Mouse (Mus musculus) heart, postnatal 0 days (tissue): ENCODE results near the gene Serpina3b. TPM values are rescaled to one million over a fixed set of nuclear protein-coding genes. Genes with fewer than 3 reads are reported as not detected.
A peak's percentile ranks its signal among the peaks of the same experiment; 100 is the strongest.

ENCODE experiments used
- ATAC-seq: fragments of 200-750 bp; cut with Nextera tagmentation; 2 replicates; pipeline ENCODE4 v1.8.0; 2017; ENCODE audit warnings: low read depth, moderate number of reproducible peaks, moderate library complexity; ENCODE audit not compliant: insufficient read depth
- DNase-seq: peaks from one replicate; pipeline ENCODE4 v3.0.0-alpha.2; 2016; ENCODE audit warnings: low spot score
- H3K27ac ChIP-seq: fragments of 300-500 bp; sonication (generic); 2 replicates; pipeline ENCODE4 v1.5.1; 2014; ENCODE audit warnings: low read depth, mild to moderate bottlenecking
- H3K27me3 ChIP-seq: fragments of 300-500 bp; sonication (generic); 2 replicates; pipeline ENCODE4 v1.6.1; 2014; ENCODE audit warnings: low read length, mixed read lengths; ENCODE audit not compliant: control insufficient read depth, insufficient read depth
- H3K36me3 ChIP-seq: fragments of 300-500 bp; sonication (generic); replicated peaks from 2 replicates; pipeline ENCODE4 v1.6.1; 2014; ENCODE audit warnings: low read length, mixed read lengths; ENCODE audit not compliant: control insufficient read depth, insufficient read depth
- H3K4me1 ChIP-seq: fragments of 300-500 bp; sonication (generic); 2 replicates; pipeline ENCODE4 v1.6.1; 2014; ENCODE audit warnings: antibody characterized with exemption; ENCODE audit not compliant: control insufficient read depth, insufficient read depth
- H3K4me2 ChIP-seq: fragments of 300-500 bp; sonication (generic); 2 replicates; pipeline ENCODE4 v1.6.1; 2014; ENCODE audit warnings: low read depth, mild to moderate bottlenecking, low read length, moderate library complexity
- H3K4me3 ChIP-seq: fragments of 300-500 bp; sonication (generic); 2 replicates; pipeline ENCODE4 v1.5.1; 2014; ENCODE audit warnings: low read depth, low read length
- H3K9ac ChIP-seq: fragments of 300-500 bp; sonication (generic); replicated peaks from 2 replicates; pipeline ENCODE4 v1.6.1; 2014; ENCODE audit warnings: low read depth, low read length, mixed read lengths
- H3K9me3 ChIP-seq: fragments of 300-500 bp; sonication (generic); replicated peaks from 2 replicates; pipeline ENCODE4 v1.6.1; 2016; ENCODE audit warnings: low read length; ENCODE audit not compliant: control insufficient read depth
- CTCF ChIP-seq: IDR thresholded peaks from 2 replicates; pipeline ENCODE4 v1.5.1; 2016; ENCODE audit warnings: antibody characterized with exemption, control low read depth, low read depth
- EP300 ChIP-seq: IDR thresholded peaks from 2 replicates; pipeline ENCODE4 v1.6.1; 2016; ENCODE audit warnings: antibody characterized with exemption, low read depth
- WGBS: fragments of 180-500 bp; shearing (Covaris S2); extraction: QIAGEN DNeasy Blood & Tissue Kit; methylation state at CpG from one replicate; pipeline ENCODE4 v1.1.7; 2014; 5-methylcytosine and 5-hydroxymethylcytosine counted together
- polyA plus RNA-seq: library from polyadenylated mRNA; unstranded; fragments of >200 nt; fragmentation: Nextera tagmentation; extraction: Ambion mirVana; gene quantifications from 2 replicates; pipeline ENCODE4 v1.2.1, GENCODE M21; 2015
- total RNA-seq: library from RNA; depleted of rRNA; stranded (reverse); fragments of >200 nt; gene quantifications from 2 replicates; pipeline ENCODE4 v1.2.3, GENCODE M21; 2014; ENCODE audit warnings: low replicate concordance; rRNA removed

Serpina3b gene
- total and polyA plus RNA-seq, 2 experiments from 2014 or later: not detected

GRCm38 (mm10) chr12:104175636-104176035, 47.8 kb downstream of the Serpina3b start:
- Histone ChIP-seq H3K27me3 (no peaks in the 10 kb centered on the region), H3K27ac (no peak overlapping the region), H3K9ac (no peak overlapping the region), H3K4me1 (peaks cover 12% of the 10 kb centered on the region), H3K36me3 (no peaks in the 10 kb centered on the region), H3K4me3 (no peak overlapping the region), H3K4me2 (no peak overlapping the region), H3K9me3 (no peaks in the 10 kb centered on the region)
- TF ChIP-seq EP300 (no peak), CTCF (no peak)
- DNase-seq (no peak), ATAC-seq (no peak)
- 78% methylated on average over 3 of the region's 3 CpGs for WGBS

DNA sequence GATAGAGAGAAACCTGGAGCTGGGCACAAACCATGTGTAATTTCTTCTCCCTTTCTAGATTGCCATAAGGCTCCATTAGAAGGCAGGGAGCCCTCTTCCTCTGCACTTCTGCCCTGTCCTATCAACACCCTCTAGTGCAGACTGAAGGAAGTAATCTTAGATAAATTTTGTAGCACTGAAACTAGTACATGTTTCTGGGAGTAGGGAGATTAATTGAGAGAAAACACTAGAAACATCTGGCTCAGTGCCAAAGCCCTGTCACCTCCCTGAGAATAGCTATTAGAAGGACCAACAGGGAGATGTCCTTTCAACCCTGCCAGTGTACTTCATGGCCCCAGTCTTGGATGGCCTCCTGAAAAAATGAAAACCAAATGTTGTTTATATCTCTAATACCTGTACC, 50.8 kb downstream of the Serpina3b start:
- Histone ChIP-seq H3K9me3 (no peaks in the 10 kb centered on the region), H3K36me3 (no peaks in the 10 kb centered on the region), H3K27me3 (peaks cover 14% of the 10 kb centered on the region; the same call in 1 of the 2 replicates), H3K9ac (no peak overlapping the region), H3K4me1 (peaks cover 12% of the 10 kb centered on the region), H3K4me3 (no peak overlapping the region), H3K27ac (no peak overlapping the region), H3K4me2 (no peak overlapping the region)
- ATAC-seq (peak; percentile 82), DNase-seq (peak; percentile 70)
- no peak for TF ChIP-seq EP300
- TF ChIP-seq CTCF: no peak

- no peak for DNase-seq
- no peaks in the 10 kb centered on the region for H3K9me3 ChIP-seq
- WGBS: 50% methylated on average over 2 of the region's 2 CpGs
Measured at GRCm38 (mm10) chr12:104178987-104179386, 51.2 kb downstream of the Serpina3b start.

GRCm38 (mm10) chr12:104185046-104185445, 57.2 kb downstream of the Serpina3b start:
- TF ChIP-seq EP300 (no peak), CTCF (no peak)

More at GRCm38 (mm10) chr12:104178987-104179386, 51.2 kb downstream of the Serpina3b start:
- Histone ChIP-seq H3K36me3 (no peaks in the 10 kb centered on the region), H3K4me1 (peaks cover 12% of the 10 kb centered on the region), H3K4me3 (no peak overlapping the region), H3K4me2 (no peak overlapping the region), H3K27ac (no peak overlapping the region), H3K9ac (no peak overlapping the region), H3K27me3 (peaks cover 14% of the 10 kb centered on the region; the same call in 1 of the 2 replicates)
- ATAC-seq: peak; percentile 24
- TF ChIP-seq EP300: no peak
- no peak for TF ChIP-seq CTCF

DNA sequence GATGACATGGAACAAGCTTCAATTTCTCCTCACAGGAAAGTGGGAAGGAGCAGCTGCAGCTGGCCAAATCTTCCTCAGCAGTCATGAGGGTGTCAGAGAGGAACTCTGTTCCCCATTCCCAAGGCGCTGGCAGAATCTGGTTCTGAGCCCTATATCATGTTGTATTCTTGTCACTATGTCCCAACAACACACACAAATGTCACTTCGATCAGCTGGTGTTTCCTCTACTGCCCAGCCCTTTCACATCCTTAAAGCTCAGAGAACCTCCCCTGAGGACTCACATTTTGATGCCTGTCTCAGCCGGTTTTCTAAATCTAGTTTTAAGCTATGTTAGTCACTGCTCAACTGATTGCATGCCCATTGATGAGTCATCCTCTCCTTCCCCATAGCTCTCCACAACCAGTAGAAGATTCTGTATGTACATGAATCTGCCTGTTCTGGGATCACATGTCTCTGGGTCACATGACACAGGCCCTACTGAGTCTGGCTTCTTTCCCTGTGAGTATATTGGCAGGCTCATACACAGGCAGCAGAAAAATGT, 58.3 kb downstream of the Serpina3b start:
- ATAC-seq: peak; percentile 79

More at GRCm38 (mm10) chr12:104185046-104185445, 57.2 kb downstream of the Serpina3b start:
- ATAC-seq (no peak), DNase-seq (no peak)
- H3K27ac ChIP-seq: no peak overlapping the region
- no peak overlapping the region for H3K4me2 ChIP-seq
- H3K9ac ChIP-seq: no peak overlapping the region
- H3K4me1 ChIP-seq: no peaks in the 10 kb centered on the region
- no peak overlapping the region for H3K4me3 ChIP-seq
- no peaks in the 10 kb centered on the region for H3K36me3 ChIP-seq
- H3K9me3 ChIP-seq: no peaks in the 10 kb centered on the region
- H3K27me3 ChIP-seq: peaks cover 14% of the 10 kb centered on the region; the same call in 1 of the 2 replicates
- 71% methylated on average over 4 of the region's 4 CpGs for WGBS

More for the DNA sequence above, 58.3 kb downstream of the Serpina3b start:
- TF ChIP-seq EP300 (no peak), CTCF (no peak)
- Histone ChIP-seq H3K27ac (no peak overlapping the region), H3K4me2 (no peak overlapping the region), H3K9me3 (no peaks in the 10 kb centered on the region), H3K36me3 (no peaks in the 10 kb centered on the region), H3K27me3 (peaks cover 11% of the 10 kb centered on the region; the same call in 1 of the 2 replicates), H3K4me1 (no peaks in the 10 kb centered on the region), H3K4me3 (no peak overlapping the region), H3K9ac (no peak overlapping the region)
- WGBS: 58% methylated on average over 3 of the region's 3 CpGs
- peak; percentile 9 for DNase-seq

Other genes starting within 250 kb of the Serpina3b start
- not detected in 2 replicates for gene Serpina1c, start 223.1 kb upstream of the Serpina3b start, total RNA-seq
- gene Serpina1c, start 223.1 kb upstream of the Serpina3b start, polyA plus RNA-seq: not detected in 2 replicates
- gene Serpina1e, start 169.0 kb upstream of the Serpina3b start, total RNA-seq: 8.4 and 10.9 TPM in 2 replicates
- 0.14 and 0.34 TPM in 2 replicates for gene Serpina1e, start 169.0 kb upstream of the Serpina3b start, polyA plus RNA-seq
- not detected in 2 replicates for gene Serpina11, start 138.0 kb upstream of the Serpina3b start, total RNA-seq
- not detected in 2 replicates for gene Serpina11, start 138.0 kb upstream of the Serpina3b start, polyA plus RNA-seq
- 0.08 TPM in 1 of 2 replicates, not detected in the other for gene Serpina9, start 114.2 kb upstream of the Serpina3b start, total RNA-seq
- 0.11 and 0.14 TPM in 2 replicates for gene Serpina9, start 114.2 kb upstream of the Serpina3b start, polyA plus RNA-seq
- gene Serpina12, start 83.6 kb upstream of the Serpina3b start, total RNA-seq: not detected in 2 replicates
- gene Serpina12, start 83.6 kb upstream of the Serpina3b start, polyA plus RNA-seq: not detected in 2 replicates
- gene Serpina5, start 26.9 kb upstream of the Serpina3b start, total RNA-seq: not detected in 2 replicates
- gene Serpina5, start 26.9 kb upstream of the Serpina3b start, polyA plus RNA-seq: not detected in 2 replicates
- gene Serpina3a, start 15.3 kb upstream of the Serpina3b start, total RNA-seq: not detected in 2 replicates
- not detected in 2 replicates for gene Serpina3a, start 15.3 kb upstream of the Serpina3b start, polyA plus RNA-seq
- gene Serpina3c, start 25.9 kb downstream of the Serpina3b start, total RNA-seq: 0.84 TPM in 1 of 2 replicates, not detected in the other
- gene Serpina3c, start 25.9 kb downstream of the Serpina3b start, polyA plus RNA-seq: 0.07 and 0.11 TPM in 2 replicates
- gene Serpina3f, start 86.5 kb downstream of the Serpina3b start, total RNA-seq: not detected in 2 replicates
- 0.12 and 0.16 TPM in 2 replicates for gene Serpina3f, start 86.5 kb downstream of the Serpina3b start, polyA plus RNA-seq
- gene Serpina3g, start 108.2 kb downstream of the Serpina3b start, total RNA-seq: 6.9 and 12.6 TPM in 2 replicates
- gene Serpina3g, start 108.2 kb downstream of the Serpina3b start, polyA plus RNA-seq: 3.3 and 3.4 TPM in 2 replicates
- gene Serpina3i, start 135.1 kb downstream of the Serpina3b start, total RNA-seq: not detected in 2 replicates
- gene Serpina3i, start 135.1 kb downstream of the Serpina3b start, polyA plus RNA-seq: 0.19 TPM in 1 of 2 replicates, not detected in the other
- gene Serpina3j, start 186.6 kb downstream of the Serpina3b start, total RNA-seq: not detected in 2 replicates
- gene Serpina3j, start 186.6 kb downstream of the Serpina3b start, polyA plus RNA-seq: not detected in 2 replicates
- not detected in 2 replicates for gene Serpina3k, start 210.5 kb downstream of the Serpina3b start, total RNA-seq
- gene Serpina3k, start 210.5 kb downstream of the Serpina3b start, polyA plus RNA-seq: 0.05 TPM in 1 of 2 replicates, not detected in the other
- gene Serpina3m, start 210.5 kb downstream of the Serpina3b start, total RNA-seq: 1.4 TPM in 1 of 2 replicates, not detected in the other
- gene Serpina3m, start 210.5 kb downstream of the Serpina3b start, polyA plus RNA-seq: not detected in 2 replicates